Mouse (Mus musculus): ENCODE data around the gene Gatb. TPM values are rescaled to one million over a fixed set of nuclear protein-coding genes. Genes with fewer than 3 reads are reported as not detected.
A peak's percentile ranks its signal among the peaks of the same experiment; 100 is the strongest.

Gene Gatb
- 20.0 and 22.4 TPM in 2 replicates for polyA plus RNA-seq (2015; fragmentation: Nextera tagmentation; extraction: Ambion mirVana)

GRCm38 (mm10) chr3:85573864-85574830 is at the start of gene Gatb:
TSS of gene Gatb (plus strand) at chr3:85574119.
- Histone ChIP-seq H3K27ac (replicated peaks) (peak within 1 kb of the TSS; percentile 80), H3K4me1 (peaks cover 6% of the 10 kb centered on the region), H3K4me2 (replicated peaks) (peak within 1 kb of the TSS; percentile 78), H3K4me3 (peak within 1 kb of the TSS; percentile 59), H3K9ac (replicated peaks) (peak within 1 kb of the TSS; percentile 69), H3K27me3 (no peaks in the 10 kb centered on the region), H3K36me3 (no peaks in the 10 kb centered on the region), H3K9me3 (no peaks in the 10 kb centered on the region)
- peak; percentile 99 for ATAC-seq (replicated peaks)
- 3% methylated on average over 41 of the region's 41 CpGs for WGBS

DNA sequence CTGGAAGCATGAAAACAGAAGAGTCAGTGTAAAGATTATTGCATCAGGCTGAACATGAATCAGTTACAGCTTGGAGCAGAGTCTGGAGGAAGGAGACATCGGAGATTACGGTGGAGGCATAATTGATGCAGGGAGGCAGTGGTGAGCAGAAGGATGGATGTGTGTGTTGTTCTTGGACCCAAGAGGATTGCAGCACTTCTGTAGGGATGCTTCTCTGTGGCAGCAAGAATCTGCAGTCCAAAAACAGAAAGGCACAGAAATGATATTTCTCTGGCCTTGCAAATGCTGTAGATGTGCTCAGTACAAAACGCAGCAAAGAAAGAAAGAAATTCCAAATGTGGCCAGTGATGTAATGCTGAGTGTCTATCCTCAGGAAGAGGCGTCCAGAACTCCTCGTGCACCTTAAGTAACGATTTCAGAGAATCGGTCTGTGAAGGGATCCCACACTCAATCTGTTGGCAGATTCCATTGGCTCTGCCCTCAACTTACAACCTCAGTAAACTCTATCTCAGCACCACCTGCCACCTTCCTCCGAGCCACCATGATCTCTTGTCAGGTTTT is 43.2 kb upstream of the Gatb start:
- no peaks in the 10 kb centered on the region for H3K36me3 ChIP-seq
- WGBS = 86% methylated on average over 8 of the region's 8 CpGs
- no peak overlapping the region for H3K9ac ChIP-seq (replicated peaks)
- no peak for ATAC-seq (replicated peaks)
- H3K9me3 ChIP-seq = no peaks in the 10 kb centered on the region
- H3K4me3 ChIP-seq = no peak overlapping the region
- no peak overlapping the region for H3K27ac ChIP-seq (replicated peaks)
- H3K4me2 ChIP-seq (replicated peaks) = no peak overlapping the region
- no peaks in the 10 kb centered on the region for H3K27me3 ChIP-seq
- H3K4me1 ChIP-seq = no peaks in the 10 kb centered on the region; the same call in 1 of the 2 replicates

GRCm38 (mm10) chr3:85532376-85532775 is 41.5 kb upstream of the Gatb start:
- WGBS = 24% methylated on average over 3 of the region's 3 CpGs
- Histone ChIP-seq H3K4me2 (replicated peaks) (no peak overlapping the region), H3K9ac (replicated peaks) (no peak overlapping the region), H3K27me3 (no peaks in the 10 kb centered on the region), H3K27ac (replicated peaks) (no peak overlapping the region), H3K9me3 (no peaks in the 10 kb centered on the region), H3K4me3 (no peak overlapping the region), H3K4me1 (no peaks in the 10 kb centered on the region; the same call in 1 of the 2 replicates), H3K36me3 (no peaks in the 10 kb centered on the region)
- ATAC-seq (replicated peaks) = no peak

- Histone ChIP-seq H3K27me3 (no peaks in the 10 kb centered on the region), H3K9me3 (no peaks in the 10 kb centered on the region), H3K4me3 (no peak overlapping the region), H3K27ac (replicated peaks) (no peak overlapping the region), H3K9ac (replicated peaks) (no peak overlapping the region), H3K4me1 (no peaks in the 10 kb centered on the region; the same call in 1 of the 2 replicates), H3K36me3 (no peaks in the 10 kb centered on the region), H3K4me2 (replicated peaks) (no peak overlapping the region)
- ATAC-seq (replicated peaks) = no peak
- 80% methylated on average over 3 of the region's 3 CpGs for WGBS
Observed at GRCm38 (mm10) chr3:85535042-85535441, 38.9 kb upstream of the Gatb start.

DNA sequence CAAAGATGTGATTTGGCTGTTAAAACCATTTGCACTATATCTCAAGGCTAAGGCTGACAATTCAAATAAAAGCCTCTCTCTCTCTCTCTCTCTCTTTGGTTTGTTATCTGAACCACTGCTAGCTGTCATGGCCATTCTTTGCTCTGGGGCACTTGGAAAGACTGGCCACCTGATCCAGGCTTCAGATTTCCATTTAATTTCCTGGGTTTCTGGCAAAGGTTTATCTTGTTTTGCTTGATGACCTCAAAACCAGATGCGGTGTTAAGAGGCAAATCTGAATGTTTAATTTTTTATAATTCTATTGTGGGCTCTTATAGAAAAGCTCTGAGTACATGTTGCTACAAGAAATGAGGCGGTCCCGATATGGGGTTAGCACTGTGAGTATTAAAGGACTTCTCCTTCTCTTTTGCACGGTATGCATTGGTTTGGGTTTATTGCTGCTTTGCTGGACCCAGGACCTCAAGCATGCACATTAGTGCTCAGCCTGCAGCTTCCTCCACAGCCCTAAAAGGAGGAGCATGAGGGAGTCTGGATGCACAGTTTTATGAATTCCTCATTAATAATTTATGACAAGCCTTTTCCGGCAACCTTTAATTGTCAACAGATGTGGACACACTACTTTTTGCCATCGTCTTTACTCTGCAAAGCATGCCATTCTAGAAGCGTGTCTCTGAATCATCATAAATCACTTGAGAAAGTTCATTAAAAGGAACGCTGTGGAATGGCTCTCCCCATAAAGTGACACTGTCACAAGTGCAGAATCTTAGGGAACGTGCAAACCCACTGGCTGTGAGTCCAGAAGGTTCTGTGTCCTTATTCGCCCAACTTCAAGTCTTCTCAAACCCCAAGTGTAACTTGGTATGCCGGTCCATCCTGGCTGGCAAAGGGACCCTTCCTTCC is 38.0 kb upstream of the Gatb start:
- Histone ChIP-seq H3K9ac (replicated peaks) (no peak overlapping the region), H3K9me3 (no peaks in the 10 kb centered on the region), H3K4me2 (replicated peaks) (no peak overlapping the region), H3K27ac (replicated peaks) (no peak overlapping the region), H3K36me3 (no peaks in the 10 kb centered on the region), H3K27me3 (no peaks in the 10 kb centered on the region), H3K4me1 (no peaks in the 10 kb centered on the region; the same call in 1 of the 2 replicates), H3K4me3 (no peak overlapping the region)
- ATAC-seq (replicated peaks) = no peak
- WGBS = 86% methylated on average over 11 of the region's 11 CpGs

GRCm38 (mm10) chr3:85542765-85543164 is 31.2 kb upstream of the Gatb start:
- Histone ChIP-seq H3K9me3 (no peaks in the 10 kb centered on the region), H3K36me3 (no peaks in the 10 kb centered on the region), H3K27me3 (no peaks in the 10 kb centered on the region), H3K4me3 (no peak overlapping the region), H3K9ac (replicated peaks) (no peak overlapping the region), H3K4me1 (no peaks in the 10 kb centered on the region), H3K4me2 (replicated peaks) (no peak overlapping the region), H3K27ac (replicated peaks) (no peak overlapping the region)
- 70% methylated on average over 3 of the region's 3 CpGs for WGBS
- no peak for ATAC-seq (replicated peaks)

DNA sequence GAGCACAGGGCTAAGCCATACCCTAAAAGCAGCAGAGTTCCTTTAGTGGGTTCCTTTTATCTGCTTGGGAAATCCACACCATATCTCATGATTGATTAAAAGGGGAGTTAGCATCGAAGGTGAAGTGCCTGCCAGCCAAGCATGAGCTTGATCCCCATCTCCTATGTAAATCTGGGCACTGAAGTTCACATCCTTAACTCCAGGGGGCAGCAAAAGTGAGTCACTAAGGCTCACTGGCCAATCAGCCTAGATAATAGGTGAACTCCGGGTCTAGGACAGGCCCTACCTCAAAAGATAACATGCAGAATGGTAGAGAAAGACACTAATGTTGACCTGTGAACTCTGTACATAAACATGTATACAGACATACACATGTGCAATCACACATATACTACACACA is 30.3 kb upstream of the Gatb start:
- Histone ChIP-seq H3K9ac (replicated peaks) (no peak overlapping the region), H3K36me3 (no peaks in the 10 kb centered on the region), H3K4me1 (no peaks in the 10 kb centered on the region), H3K9me3 (no peaks in the 10 kb centered on the region), H3K27ac (replicated peaks) (no peak overlapping the region), H3K27me3 (no peaks in the 10 kb centered on the region), H3K4me2 (replicated peaks) (no peak overlapping the region), H3K4me3 (no peak overlapping the region)
- WGBS = 60% methylated on average over 2 of the region's 2 CpGs
- no peak for ATAC-seq (replicated peaks)

DNA sequence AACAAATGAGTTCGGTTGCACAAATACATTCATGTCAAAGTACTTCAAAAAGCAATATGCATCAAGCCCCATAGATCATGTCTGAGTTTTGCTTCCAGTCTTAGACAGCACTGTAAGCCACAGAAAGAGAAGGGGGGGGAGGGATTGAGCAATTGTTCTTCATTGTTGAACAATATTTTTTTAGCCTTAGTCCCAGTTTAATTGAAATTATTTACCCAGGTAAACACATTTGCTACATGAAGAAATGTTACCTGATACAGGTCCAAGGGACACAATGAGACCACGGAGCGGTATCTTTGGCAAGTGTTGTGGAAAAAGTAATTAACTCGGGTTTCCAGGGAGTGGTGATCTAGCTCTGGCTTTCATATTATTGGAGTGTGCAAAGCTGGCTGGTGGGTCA is 23.6 kb upstream of the Gatb start:
- 78% methylated on average over 4 of the region's 4 CpGs for WGBS

DNA sequence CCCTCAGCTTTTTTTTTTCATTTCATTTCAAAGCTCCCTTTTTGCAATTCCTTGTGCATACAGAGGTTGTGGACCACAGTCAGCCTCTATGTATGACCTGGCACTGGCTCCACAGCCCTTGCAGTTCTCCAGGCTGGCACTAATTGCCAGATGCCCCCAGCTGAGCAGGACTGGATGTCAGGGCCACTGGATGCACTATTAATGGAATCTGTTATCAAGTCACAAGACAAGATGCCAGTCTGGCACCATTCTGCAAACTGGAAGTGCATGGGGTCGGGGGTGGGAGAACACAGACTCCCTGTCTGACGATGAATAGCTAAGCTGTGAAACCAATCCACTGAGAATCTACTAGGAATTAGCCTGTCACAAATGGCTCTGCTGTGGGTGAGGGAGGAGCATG is 22.6 kb upstream of the Gatb start:
- 49% methylated on average over 2 of the region's 2 CpGs for WGBS
- no peak for ATAC-seq (replicated peaks)
- Histone ChIP-seq H3K36me3 (no peaks in the 10 kb centered on the region), H3K4me2 (replicated peaks) (no peak overlapping the region), H3K9ac (replicated peaks) (no peak overlapping the region), H3K4me1 (no peaks in the 10 kb centered on the region), H3K27me3 (no peaks in the 10 kb centered on the region), H3K27ac (replicated peaks) (no peak overlapping the region), H3K9me3 (no peaks in the 10 kb centered on the region), H3K4me3 (no peak overlapping the region)

More for the DNA sequence above, 23.6 kb upstream of the Gatb start:
- no peaks in the 10 kb centered on the region for H3K4me1 ChIP-seq
- no peak for ATAC-seq (replicated peaks)
- H3K36me3 ChIP-seq = no peaks in the 10 kb centered on the region
- no peak overlapping the region for H3K9ac ChIP-seq (replicated peaks)
- no peak overlapping the region for H3K27ac ChIP-seq (replicated peaks)
- H3K9me3 ChIP-seq = no peaks in the 10 kb centered on the region
- H3K4me3 ChIP-seq = no peak overlapping the region
- H3K27me3 ChIP-seq = no peaks in the 10 kb centered on the region
- no peak overlapping the region for H3K4me2 ChIP-seq (replicated peaks)

- Histone ChIP-seq H3K27me3 (no peaks in the 10 kb centered on the region), H3K9ac (replicated peaks) (no peak overlapping the region), H3K9me3 (no peaks in the 10 kb centered on the region), H3K36me3 (no peaks in the 10 kb centered on the region), H3K4me3 (no peak overlapping the region), H3K4me2 (replicated peaks) (no peak overlapping the region), H3K4me1 (no peaks in the 10 kb centered on the region), H3K27ac (replicated peaks) (no peak overlapping the region)
- WGBS = 95% methylated on average over 6 of the region's 6 CpGs
- ATAC-seq (replicated peaks) = no peak
Observed at GRCm38 (mm10) chr3:85553731-85554277, 20.1 kb upstream of the Gatb start.

- Histone ChIP-seq H3K9me3 (no peaks in the 10 kb centered on the region), H3K4me2 (replicated peaks) (no peak overlapping the region), H3K4me3 (no peak overlapping the region), H3K9ac (replicated peaks) (no peak overlapping the region), H3K4me1 (no peaks in the 10 kb centered on the region), H3K27ac (replicated peaks) (no peak overlapping the region), H3K27me3 (no peaks in the 10 kb centered on the region), H3K36me3 (no peaks in the 10 kb centered on the region)
- no peak for ATAC-seq (replicated peaks)
- whole genome bisulfite sequencing = 70% methylated on average over 2 of the region's 2 CpGs
Observed at GRCm38 (mm10) chr3:85564603-85565002, 9.3 kb upstream of the Gatb start.
